Mouse (Mus musculus): ENCODE measurements at regions not wholly inside any gene's neighbourhood (a gene's known extent, or its start where the extent isn't known, plus 50 kb on each side); places are given as distances from the start of the nearest gene placed in this dataset.

GRCm38 (mm10) chr3:37876016-37876765 is 151.9 kb upstream of the Gm5148 start:
- TF ChIP-seq CTCF (IDR thresholded peaks at IDR 0.05; ENCODE audit: extremely low read depth, insufficient read length, insufficient replicate concordance, low read depth, low read length) (no peak), POLR2A (IDR thresholded peaks at IDR 0.05; ENCODE audit: low read depth, low read length) (no peak)
